ENCODE assay signal across 9 mouse cellular contexts in genomic region chr8:90861266-90861944, GRCm38 (mm10). TPM values are rescaled to one million over a fixed set of nuclear protein-coding genes. Genes with fewer than 3 reads are reported as not detected.
DNase-seq lines count a peak whose midpoint lies in the region; ATAC-seq and TF ChIP-seq lines count a peak whose summit lies in the region.
"Had no signal": no experiment of that assay in that cellular context is flagged by ENCODE, and none has a peak within 500 bp of the region (broad histone marks: within the 10 kb centered on the region; RNA-seq: fewer than 3 reads in every experiment).

No protein-coding gene starts in this region.

- no peak for TF ChIP-seq CTCF in lung, adult 2 months (IDR thresholded peaks at IDR 0.05; ENCODE audit: insufficient read depth, low read length)

- H3K4me3 ChIP-seq in lung, embryonic 15.5 days: no peak overlapping the region
- no peak overlapping the region for H3K4me3 ChIP-seq in lung, adult 2 months (replicated peaks; ENCODE audit: extremely low read depth, low read depth, low read length)
- no peak overlapping the region for H3K4me3 ChIP-seq in forebrain, embryonic 13.5 days
- H3K4me3 ChIP-seq in intestine, embryonic 15.5 days (replicated peaks): no peak overlapping the region
- H3K4me3 ChIP-seq in stomach, embryonic 14.5 days (ENCODE audit: low read depth, low read length): no peak overlapping the region

- peak overlapping the region; percentile 75 for H3K27ac ChIP-seq in lung, embryonic 15.5 days
- peak overlapping the region; percentile 93 for H3K27ac ChIP-seq in forebrain, embryonic 13.5 days
- H3K27ac ChIP-seq in intestine, embryonic 15.5 days: peak overlapping the region; percentile 88
- peak overlapping the region; percentile 91 for H3K27ac ChIP-seq in stomach, embryonic 14.5 days (ENCODE audit: low read length)
- H3K27ac ChIP-seq: macrophage had no signal

- no peaks in the 10 kb centered on the region for H3K9me3 ChIP-seq in lung, embryonic 15.5 days
- H3K9me3 ChIP-seq in forebrain, embryonic 13.5 days (replicated peaks): no peaks in the 10 kb centered on the region
- H3K9me3 ChIP-seq in intestine, embryonic 15.5 days: no peaks in the 10 kb centered on the region
- no peaks in the 10 kb centered on the region for H3K9me3 ChIP-seq in stomach, embryonic 14.5 days (ENCODE audit: control insufficient read depth, low read depth, low read length)

- H3K27me3 ChIP-seq in lung, embryonic 15.5 days: no peaks in the 10 kb centered on the region
- H3K27me3 ChIP-seq in forebrain, embryonic 13.5 days: no peaks in the 10 kb centered on the region
- no peaks in the 10 kb centered on the region for H3K27me3 ChIP-seq in intestine, embryonic 15.5 days (replicated peaks)
- H3K27me3 ChIP-seq in stomach, embryonic 14.5 days (ENCODE audit: control insufficient read depth, insufficient read depth, low read length): no peaks in the 10 kb centered on the region

- no peak for DNase-seq in lung, adult 2 months
- DNase-seq in cerebellum, adult 9-10 months: peak; percentile 75
- peak; percentile 69 for DNase-seq in mesoderm, embryonic 11.5 days (ENCODE audit: low read depth, low spot score)
- DNase-seq in adrenal gland, postnatal 4 days (ENCODE audit: low spot score in 2 of 2): no peak

- H3K36me3 ChIP-seq in lung, embryonic 15.5 days: no peaks in the 10 kb centered on the region
- H3K36me3 ChIP-seq in forebrain, embryonic 13.5 days (ENCODE audit: poor library complexity, severe bottlenecking): no peaks in the 10 kb centered on the region
- no peaks in the 10 kb centered on the region for H3K36me3 ChIP-seq in intestine, embryonic 15.5 days
- no peaks in the 10 kb centered on the region for H3K36me3 ChIP-seq in stomach, embryonic 14.5 days (ENCODE audit: control insufficient read depth, insufficient read depth, low read length)

- H3K4me2 ChIP-seq in lung, embryonic 15.5 days: peak overlapping the region; percentile 4; the same call in 1 of the 2 replicates
- peak overlapping the region; percentile 42 for H3K4me2 ChIP-seq in forebrain, embryonic 13.5 days
- no peak overlapping the region for H3K4me2 ChIP-seq in intestine, embryonic 15.5 days (replicated peaks)
- H3K4me2 ChIP-seq in stomach, embryonic 14.5 days (replicated peaks; ENCODE audit: low read depth, low read length): peak overlapping the region; percentile 6

- H3K4me1 ChIP-seq in lung, embryonic 15.5 days: peaks cover 12% of the 10 kb centered on the region
- no peaks in the 10 kb centered on the region; the same call in 1 of the 2 replicates for H3K4me1 ChIP-seq in lung, adult 2 months (ENCODE audit: control insufficient read depth, insufficient read depth, low read length)
- peaks cover 26% of the 10 kb centered on the region for H3K4me1 ChIP-seq in forebrain, embryonic 13.5 days
- H3K4me1 ChIP-seq in intestine, embryonic 15.5 days (replicated peaks): peaks cover 12% of the 10 kb centered on the region
- peaks cover 16% of the 10 kb centered on the region for H3K4me1 ChIP-seq in stomach, embryonic 14.5 days (ENCODE audit: control insufficient read depth, insufficient read depth, low read length)

- no peak; the same call in 1 of the 2 replicates for ATAC-seq in lung, embryonic 15.5 days (ENCODE audit: borderline replicate concordance, extremely low read depth, low FRiP score, low TSS enrichment)
- ATAC-seq in forebrain, embryonic 13.5 days: peak; percentile 68
- peak; percentile 41; the same call in 1 of the 2 replicates for ATAC-seq in intestine, embryonic 15.5 days
- ATAC-seq in stomach, embryonic 14.5 days (ENCODE audit: insufficient number of reproducible peaks, insufficient read depth, low FRiP score, low read depth): no peak

- peak overlapping the region; percentile 9; the same call in 1 of the 2 replicates for H3K9ac ChIP-seq in lung, embryonic 15.5 days
- peak overlapping the region; percentile 18; the same call in 1 of the 2 replicates for H3K9ac ChIP-seq in forebrain, embryonic 13.5 days
- H3K9ac ChIP-seq in intestine, embryonic 15.5 days: no peak overlapping the region
- no peak overlapping the region for H3K9ac ChIP-seq in stomach, embryonic 14.5 days (replicated peaks; ENCODE audit: low read depth, low read length)

- WGBS in lung, embryonic 15.5 days: 21% methylated on average over 9 of the region's 9 CpGs
- 37% methylated on average over 9 of the region's 9 CpGs for WGBS in lung, adult 2 months
- WGBS in forebrain, embryonic 13.5 days: 5% methylated on average over 9 of the region's 9 CpGs
- 39% methylated on average over 9 of the region's 9 CpGs for WGBS in intestine, embryonic 15.5 days
- 11% methylated on average over 9 of the region's 9 CpGs for WGBS in stomach, embryonic 14.5 days

- no peak for TF ChIP-seq POLR2A in lung, adult 2 months (IDR thresholded peaks at IDR 0.05; ENCODE audit: borderline replicate concordance, extremely low read depth, low read depth, low read length)

RNA-seq across cellular contexts. Expression of gene Chd9, which starts 33.3 kb away (rescaled TPM):
- polyA plus RNA-seq in lung, embryonic 15.5 days (2015; fragmentation: Nextera tagmentation; extraction: Ambion mirVana): 73.3 and 81.9 TPM in 2 replicates
- 93.5 and 129 TPM in 2 replicates for polyA plus RNA-seq in lung, adult 2 months (2012; rRNA removed)
- polyA plus RNA-seq in forebrain, embryonic 13.5 days (2015; fragmentation: Nextera tagmentation; extraction: Ambion mirVana): 77.0 and 85.2 TPM in 2 replicates
- 154 and 226 TPM in 2 replicates for polyA plus RNA-seq in intestine, embryonic 15.5 days (2015; fragmentation: Nextera tagmentation; extraction: Ambion mirVana)
- 112 and 116 TPM in 2 replicates for polyA plus RNA-seq in stomach, embryonic 14.5 days (2014; fragmentation: Nextera tagmentation; extraction: Ambion mirVana)
- total RNA-seq in adrenal gland, postnatal 4 days (2021): 10 to 100 TPM; 65.3 to 83.3 TPM

RNA-seq across cellular contexts. Expression of gene Gm19935, which starts 44.2 kb away (rescaled TPM):
- polyA plus RNA-seq in lung, embryonic 15.5 days (2015; fragmentation: Nextera tagmentation; extraction: Ambion mirVana): 0.15 and 0.33 TPM in 2 replicates
- 4.6 and 10.3 TPM in 2 replicates for polyA plus RNA-seq in lung, adult 2 months (2012; rRNA removed)
- polyA plus RNA-seq in forebrain, embryonic 13.5 days (2015; fragmentation: Nextera tagmentation; extraction: Ambion mirVana): 0.43 TPM in 1 of 2 replicates, not detected in the other
- 0.15 and 0.23 TPM in 2 replicates for polyA plus RNA-seq in intestine, embryonic 15.5 days (2015; fragmentation: Nextera tagmentation; extraction: Ambion mirVana)
- not detected in 2 replicates for polyA plus RNA-seq in stomach, embryonic 14.5 days (2014; fragmentation: Nextera tagmentation; extraction: Ambion mirVana)
- total RNA-seq in adrenal gland, postnatal 4 days (2021): not detected
- polyA plus RNA-seq: macrophage had no signal

Comparison
In these comparisons a context has a peak if more than half of its experiments do, and no peak if none do; other contexts are left out.
1. ATAC-seq: peak in forebrain, embryonic 13.5 days (single experiment) and intestine, embryonic 15.5 days (single experiment); none in lung, embryonic 15.5 days (single experiment) and stomach, embryonic 14.5 days (single experiment).
2. H3K9ac ChIP-seq: peak in lung, embryonic 15.5 days (single experiment) and forebrain, embryonic 13.5 days (single experiment); none in intestine, embryonic 15.5 days (single experiment) and stomach, embryonic 14.5 days (single experiment).
3. DNase-seq: peak in cerebellum, adult 9-10 months (single experiment) and mesoderm, embryonic 11.5 days (single experiment); none in lung, adult 2 months (single experiment) and adrenal gland, postnatal 4 days (0 of 2).
4. Peak in every context shown above with its lines, with median percentiles within 50 percentile points of each other: H3K27ac ChIP-seq.